Mouse (Mus musculus) stomach, postnatal 0 days (tissue): ENCODE data around the gene Kcnh2.

Experiments
- CTCF ChIP-seq: IDR thresholded peaks from 2 replicates; pipeline ENCODE4 v1.5.1; 2016; ENCODE audit warnings: antibody characterized with exemption, low read depth, mild to moderate bottlenecking, moderate library complexity
- EP300 ChIP-seq: optimal IDR thresholded peaks from 2 replicates; pipeline ENCODE3; 2016; ENCODE audit warnings: antibody characterized with exemption

DNA sequence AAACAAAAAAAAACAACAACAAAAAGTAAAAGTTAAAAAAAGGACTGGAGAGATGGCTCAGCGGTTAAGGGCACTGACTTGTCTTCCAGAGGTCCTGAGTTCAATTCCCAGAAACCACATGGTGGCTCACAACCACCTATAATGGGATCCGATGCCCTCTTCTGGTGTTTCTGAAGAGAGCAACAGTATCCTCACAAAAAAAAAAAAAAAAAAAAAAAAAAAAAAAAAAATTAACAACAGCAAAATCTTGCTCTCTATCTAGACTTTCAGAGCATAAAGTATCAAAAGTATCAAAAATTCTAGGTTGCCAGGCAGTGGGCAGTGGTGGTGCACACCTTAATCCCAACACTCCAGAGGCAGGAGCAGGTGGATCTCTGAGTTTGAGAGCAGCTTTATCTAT lies 42.2 kb downstream of the Kcnh2 start:
- TF ChIP-seq CTCF (no peak), EP300 (no peak)
